Mouse (Mus musculus): ENCODE results near the gene Dab2ip.

Gene Dab2ip

DNA sequence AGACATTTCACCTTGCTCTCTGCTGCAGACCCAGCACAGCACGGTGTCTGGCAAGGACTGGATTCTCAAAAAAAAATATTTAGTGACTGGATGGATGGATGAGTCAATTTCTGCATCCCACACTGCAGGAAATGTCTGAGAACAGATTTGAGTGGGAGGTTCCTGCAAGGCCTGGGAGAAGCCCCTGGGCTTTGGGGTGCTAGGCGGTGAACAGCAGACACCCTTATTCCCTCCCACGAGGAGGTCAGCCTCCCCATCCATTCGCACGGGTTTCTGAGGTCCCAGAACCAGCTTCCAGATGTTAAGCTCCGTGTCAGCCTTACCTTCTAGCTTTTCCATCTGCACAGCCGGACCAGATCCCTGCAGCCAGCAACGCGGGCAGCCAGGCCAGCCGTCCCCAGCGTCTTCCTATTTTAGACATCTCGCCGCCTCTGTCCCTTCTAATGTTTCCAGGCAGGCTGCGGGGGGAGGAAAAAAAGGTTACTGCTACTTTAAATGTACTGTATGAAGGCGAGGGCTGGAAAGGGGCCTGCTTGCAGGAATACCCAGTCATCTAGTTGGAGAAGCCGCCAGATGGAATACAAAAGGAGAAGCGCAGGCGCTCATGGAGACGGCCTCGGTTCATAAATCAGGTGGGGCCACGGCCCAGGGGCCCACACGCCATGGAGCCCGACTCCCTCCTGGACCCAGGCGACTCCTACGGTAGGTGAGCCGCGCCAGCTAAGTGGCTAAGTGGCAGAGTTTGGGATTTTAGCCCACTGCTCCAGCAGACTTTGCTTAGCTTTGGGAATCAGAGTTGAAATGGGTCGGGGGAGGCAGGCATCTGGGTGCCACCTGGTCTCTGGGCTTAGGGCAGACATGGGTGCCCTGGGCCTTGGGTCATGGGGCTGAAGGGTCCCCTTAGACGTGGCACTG lies at the start of gene Dab2ip:
Gene Dab2ip (plus strand): TSS at position 356 of the 915 bp plus-strand sequence.
- DNase-seq (ENCODE audit: low spot score in 2 of 2), result no peak

- no peak for DNase-seq (ENCODE audit: low spot score in 2 of 2)
These were observed 49.3 kb upstream of the Dab2ip start for GRCm38 (mm10) chr2:35508597-35509342.

GRCm38 (mm10) chr2:35509343-35509667 lies 48.8 kb upstream of the Dab2ip start:
- no peak for DNase-seq (ENCODE audit: low spot score in 2 of 2)

DNA sequence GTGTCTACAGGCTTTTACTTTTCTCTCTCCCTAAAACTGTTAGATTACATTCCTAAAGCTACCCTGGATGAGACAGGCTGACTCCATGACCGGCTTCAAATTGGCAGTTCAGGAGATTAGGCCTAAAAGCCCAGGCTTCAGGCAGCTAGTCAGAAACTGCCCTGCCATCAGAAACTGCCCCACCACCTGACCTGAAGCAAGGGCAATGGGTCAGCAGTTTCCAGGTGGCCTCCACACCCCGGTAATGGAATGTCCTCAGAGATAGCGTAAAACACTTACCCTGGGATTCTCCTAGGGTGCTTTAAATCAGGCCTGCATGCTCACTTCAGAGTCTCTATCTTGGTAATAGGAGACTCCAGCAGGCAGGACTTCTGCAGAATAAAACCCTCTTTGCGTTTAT lies 48.2 kb upstream of the Dab2ip start:
- DNase-seq (ENCODE audit: low spot score in 2 of 2), result no peak

GRCm38 (mm10) chr2:35510920-35511319 lies 47.1 kb upstream of the Dab2ip start:
- DNase-seq (ENCODE audit: low spot score in 2 of 2), result no peak

DNA sequence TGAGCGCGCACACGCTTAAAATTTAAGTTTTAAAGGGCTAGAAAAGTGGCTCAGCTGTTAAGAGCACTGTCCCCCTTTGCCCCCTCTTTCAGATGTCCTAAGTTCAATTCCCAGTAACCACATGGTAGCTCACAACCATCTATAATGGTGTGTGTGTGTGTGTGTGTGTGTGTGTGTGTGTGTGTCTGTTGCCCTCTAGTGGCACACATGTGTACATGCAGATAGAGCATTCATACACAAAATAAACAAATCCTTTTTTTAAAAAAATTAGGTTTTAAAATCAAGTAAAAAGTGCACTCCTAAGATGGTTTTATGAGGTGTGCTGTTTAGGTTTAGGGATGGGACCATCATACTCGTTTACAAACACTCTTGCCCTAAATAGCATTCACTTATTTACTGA lies 45.8 kb upstream of the Dab2ip start:
- DNase-seq (ENCODE audit: low spot score in 2 of 2), result no peak

- no peak for DNase-seq (ENCODE audit: low spot score in 2 of 2)
These were observed 43.8 kb upstream of the Dab2ip start for GRCm38 (mm10) chr2:35514051-35514892.

DNA sequence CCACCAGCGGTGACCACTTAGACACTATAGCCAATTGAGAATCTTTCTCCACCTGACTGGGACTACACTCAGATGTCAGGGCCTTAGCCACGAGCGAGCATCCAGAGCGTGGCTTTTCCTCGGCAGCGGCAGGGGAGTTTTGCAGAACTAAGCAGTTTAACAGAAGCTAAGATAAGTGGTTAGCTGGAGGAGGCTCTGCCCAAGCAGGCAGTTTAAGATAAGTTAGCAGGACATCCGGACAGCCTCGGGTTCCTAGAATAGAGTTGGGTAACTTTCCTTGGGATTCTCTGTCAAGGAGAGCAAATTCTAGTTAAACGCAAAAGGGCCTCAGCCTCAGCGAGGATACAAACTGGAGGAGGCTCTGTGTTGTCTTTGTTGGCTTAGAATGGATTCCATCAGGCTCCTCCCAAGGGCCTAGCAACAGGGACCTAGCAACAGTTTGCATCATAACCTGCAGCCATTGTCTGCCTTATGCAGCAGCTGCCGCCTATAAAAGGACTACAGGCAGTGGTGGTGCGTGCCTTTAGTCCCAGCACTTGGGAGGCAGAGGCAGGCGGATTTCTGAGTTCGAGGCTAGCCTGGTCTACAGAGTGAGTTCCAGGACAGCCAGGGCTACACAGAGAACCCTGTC lies 31.3 kb upstream of the Dab2ip start:
- no peak for DNase-seq (ENCODE audit: low spot score in 2 of 2)

GRCm38 (mm10) chr2:35529086-35529485 lies 29.0 kb upstream of the Dab2ip start:
- no peak for DNase-seq (ENCODE audit: low spot score in 2 of 2)

DNA sequence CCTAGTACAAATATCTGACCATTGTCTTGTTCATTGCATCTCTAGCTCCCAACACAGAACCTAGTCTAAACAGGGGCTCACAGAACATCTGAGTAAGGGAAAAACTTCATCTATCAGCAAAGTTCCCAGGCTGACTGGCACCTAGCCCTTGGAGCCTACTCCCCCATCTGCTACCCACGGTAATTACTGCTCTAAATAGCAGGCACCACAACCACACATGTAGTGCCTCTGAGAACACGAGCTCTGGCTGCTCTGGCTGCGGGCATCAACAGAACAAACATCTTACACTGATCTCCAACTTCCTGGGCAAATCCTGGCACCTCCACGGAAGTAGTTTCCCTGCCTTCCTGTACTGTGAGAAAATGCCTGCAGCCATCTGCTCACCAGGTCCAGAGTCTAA lies 28.2 kb upstream of the Dab2ip start:
- DNase-seq (ENCODE audit: low spot score in 2 of 2), result no peak

DNA sequence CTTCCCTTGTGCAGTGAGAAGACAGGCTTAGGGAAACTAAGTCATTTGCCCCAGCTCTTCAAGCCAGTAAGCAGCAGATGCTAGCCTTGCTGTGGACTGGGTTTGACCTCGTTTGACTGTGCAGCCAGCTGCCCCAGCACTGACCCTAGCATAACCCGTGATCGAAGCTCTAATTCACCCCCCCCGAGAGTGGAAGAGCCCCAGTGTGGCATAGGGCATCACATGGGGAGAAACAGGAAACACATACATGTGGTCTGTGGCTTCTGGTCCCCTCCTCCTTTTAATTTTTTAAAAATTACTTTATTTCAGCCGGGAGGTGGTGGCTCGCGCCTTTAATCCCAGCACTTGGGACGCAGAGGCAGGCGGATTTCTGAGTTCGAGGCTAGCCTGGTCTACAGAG lies 27.3 kb upstream of the Dab2ip start:
- DNase-seq (ENCODE audit: low spot score in 2 of 2), result no peak

GRCm38 (mm10) chr2:35533646-35534045 lies 24.4 kb upstream of the Dab2ip start:
- DNase-seq (ENCODE audit: low spot score in 2 of 2), result no peak

DNA sequence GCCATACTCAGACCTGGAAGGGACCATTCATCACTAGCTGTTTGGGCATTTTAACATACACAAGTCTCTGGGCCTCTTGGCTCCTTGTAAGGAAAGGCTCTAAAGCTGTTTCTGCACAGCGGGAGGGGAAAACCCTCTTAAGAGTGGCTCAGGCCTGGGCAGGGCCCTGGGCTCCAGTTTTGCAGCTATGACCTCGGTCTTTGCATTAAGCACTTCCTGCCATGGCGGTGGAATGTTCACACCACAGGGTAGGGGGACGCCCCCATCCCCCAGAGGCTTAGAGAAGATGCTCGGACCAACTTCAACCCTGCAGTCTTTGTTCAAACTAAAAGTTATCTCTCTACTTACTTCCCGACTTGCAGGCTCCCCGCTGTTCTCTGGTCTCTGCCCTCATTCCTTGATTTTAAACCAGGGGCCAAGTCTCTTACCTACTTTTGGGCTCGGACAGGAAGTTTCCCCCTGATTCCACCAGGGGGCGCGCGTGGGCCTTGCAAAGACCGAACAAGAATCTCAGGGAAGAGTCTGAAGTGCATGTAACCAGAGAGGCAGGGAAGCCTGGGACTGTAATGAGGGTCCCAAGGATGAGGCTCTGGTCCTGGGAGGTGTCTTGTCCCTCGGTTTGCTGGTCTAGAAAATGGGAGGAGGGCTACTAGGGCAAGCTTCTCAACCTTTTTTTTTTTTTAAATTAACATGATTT lies 18.6 kb upstream of the Dab2ip start:
- DNase-seq (ENCODE audit: low spot score in 2 of 2), result peak; percentile 64 to 88

DNA sequence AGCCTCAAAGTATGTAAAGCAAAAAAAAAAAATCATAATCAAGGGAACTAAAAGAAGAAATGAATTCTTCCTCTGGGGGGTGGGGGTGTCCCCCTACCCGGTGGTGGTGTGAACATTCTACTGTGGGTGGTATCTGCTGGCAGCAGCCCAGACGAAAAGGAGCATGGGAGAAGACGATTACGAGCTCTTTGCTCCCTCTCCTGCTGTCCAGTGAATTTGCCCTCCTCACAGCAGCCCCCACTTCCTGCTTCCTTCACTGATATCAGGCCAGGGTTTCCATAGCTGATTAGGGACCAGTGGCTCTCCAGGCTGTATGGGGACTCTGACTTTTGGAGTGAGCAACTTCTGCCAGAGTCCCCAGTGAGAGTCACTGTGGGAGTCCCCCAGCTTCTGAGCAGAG lies 17.3 kb upstream of the Dab2ip start:
- no peak for DNase-seq (ENCODE audit: low spot score in 2 of 2)

DNA sequence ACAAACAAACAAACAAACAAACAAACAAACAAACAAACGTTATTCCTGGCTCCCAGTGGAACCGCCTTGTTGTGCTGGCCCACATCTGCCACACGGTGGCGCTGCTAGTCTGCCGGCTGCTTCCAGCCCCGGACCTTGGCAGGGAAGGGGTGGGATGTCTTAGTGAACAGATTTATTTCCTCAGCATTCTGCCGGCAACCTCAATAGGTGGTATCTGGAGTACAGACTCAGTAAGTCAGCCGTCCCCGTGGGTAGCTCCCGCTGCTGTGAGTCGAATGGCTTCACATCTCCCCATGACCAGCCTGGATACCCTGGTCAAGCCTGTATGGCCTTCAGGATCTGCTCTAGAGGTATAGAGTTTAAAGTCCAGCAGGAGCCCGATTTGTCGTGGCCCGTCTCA lies 13.3 kb upstream of the Dab2ip start:
- peak; percentile 26 to 63 for DNase-seq (ENCODE audit: low spot score in 2 of 2)

DNA sequence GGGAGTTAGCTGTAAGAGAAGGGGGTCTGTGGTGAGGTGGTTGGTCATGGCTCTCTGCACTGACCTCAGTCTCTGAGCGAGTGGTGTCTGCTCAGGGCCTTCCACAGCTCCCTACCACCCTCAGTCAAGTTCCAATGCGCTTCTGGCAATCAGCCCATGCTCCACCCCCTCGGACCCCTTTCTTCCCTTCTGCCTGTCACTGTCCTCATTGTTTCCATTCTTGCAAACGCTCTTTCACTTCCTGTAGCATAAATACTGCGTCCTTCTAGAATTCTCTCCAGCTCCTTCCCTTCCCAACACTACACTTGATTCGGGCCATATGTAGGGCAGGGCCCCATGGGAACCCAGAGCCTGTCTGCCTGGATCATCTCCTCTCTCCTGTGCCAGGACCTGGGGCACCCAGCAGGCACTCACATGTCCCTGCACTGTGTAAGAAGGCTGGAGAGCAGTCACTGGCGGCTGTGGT lies 12.9 kb upstream of the Dab2ip start:
- no peak for DNase-seq (ENCODE audit: low spot score in 2 of 2)

DNA sequence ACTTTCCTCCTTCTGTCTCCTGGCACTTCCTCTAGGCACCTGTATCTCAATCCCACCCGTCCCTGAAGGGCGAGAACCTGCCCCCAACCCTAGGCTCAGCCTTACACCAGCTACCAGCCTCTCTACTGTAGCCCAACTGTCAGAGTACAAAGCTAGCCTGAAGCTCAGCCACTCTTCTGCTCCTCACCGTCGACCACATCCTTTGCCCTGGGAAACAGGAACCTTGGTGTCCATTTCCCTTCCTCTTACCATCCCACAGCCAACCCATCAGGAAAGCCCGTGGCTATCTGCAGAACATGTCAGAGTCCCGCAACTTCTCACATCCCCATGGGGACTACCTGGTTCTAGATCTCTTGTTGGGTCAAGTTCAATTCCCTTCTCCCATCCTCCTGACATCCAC lies 11.6 kb upstream of the Dab2ip start:
- no peak for DNase-seq (ENCODE audit: low spot score in 2 of 2)

DNA sequence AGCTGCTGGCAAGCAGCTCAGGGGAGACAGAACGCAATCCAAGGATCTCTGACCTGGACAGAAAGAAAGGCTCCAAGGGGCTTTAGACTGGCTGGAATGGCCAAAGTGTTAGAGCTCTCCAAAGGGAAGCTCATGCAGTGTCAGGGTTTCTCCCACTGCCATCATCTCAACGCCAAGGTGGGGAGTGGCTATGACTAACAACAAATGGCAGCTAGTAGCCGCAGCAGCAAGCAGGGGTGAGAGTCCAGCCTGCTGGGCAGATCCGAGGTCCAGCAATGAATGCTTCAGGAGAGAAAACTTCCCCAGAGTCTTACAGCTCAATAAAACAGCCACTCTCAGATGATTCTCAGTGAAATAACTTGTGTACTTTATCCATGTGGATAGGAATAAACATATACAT lies 8.9 kb upstream of the Dab2ip start:
- no peak for DNase-seq (ENCODE audit: low spot score in 2 of 2)

DNA sequence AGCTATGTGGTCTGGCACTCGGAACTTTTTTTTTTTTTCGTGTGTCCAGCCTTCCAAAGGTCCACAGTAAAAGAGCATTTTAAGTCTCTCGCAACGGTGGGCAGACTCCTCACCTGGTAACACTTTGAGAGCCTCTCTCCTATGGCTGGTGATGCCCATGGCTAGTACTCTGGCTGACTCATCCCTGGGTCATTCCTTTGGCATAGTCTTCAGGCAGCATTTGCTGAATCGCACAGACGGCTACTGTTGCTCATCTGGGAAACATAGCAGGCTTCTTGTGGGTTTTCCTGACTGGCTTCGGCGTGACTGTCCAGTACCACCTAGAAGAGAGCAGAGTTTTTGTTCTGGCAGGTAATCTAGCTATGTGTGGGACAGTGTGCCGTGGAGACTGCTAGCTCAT lies 8.0 kb upstream of the Dab2ip start:
- no peak for DNase-seq (ENCODE audit: low spot score in 2 of 2)

DNA sequence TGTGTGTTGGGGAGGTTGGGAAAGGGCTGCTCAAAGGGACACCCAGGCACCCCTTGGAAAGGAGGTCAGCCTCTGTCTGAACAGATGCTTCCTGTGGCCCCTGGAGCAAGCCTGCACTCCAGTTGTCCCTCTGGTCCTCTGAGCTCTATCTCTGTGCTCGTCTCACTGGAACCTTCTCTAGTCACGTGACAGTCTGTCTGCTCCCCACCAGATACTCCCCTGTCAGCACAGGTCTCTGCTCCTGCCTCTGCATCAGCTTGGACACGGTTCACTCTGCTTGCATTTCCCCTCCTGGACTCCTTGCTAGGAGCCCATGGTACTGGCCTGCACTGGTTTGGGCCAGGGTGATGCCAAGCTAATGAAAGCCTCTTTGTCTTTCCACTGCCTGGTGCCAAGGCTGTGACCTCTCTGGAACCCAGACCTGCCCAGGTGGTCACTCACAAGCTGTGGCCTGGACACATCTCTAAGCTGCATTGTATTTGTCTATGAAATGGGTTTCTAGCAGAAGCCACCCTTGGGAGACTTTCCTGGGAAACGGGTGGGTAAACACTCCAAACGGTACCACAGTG lies 1.1 kb upstream of the Dab2ip start:
- DNase-seq (ENCODE audit: low spot score in 2 of 2), result no peak
